Mouse (Mus musculus) telencephalon, adult 2 months (tissue): ENCODE measurements around the gene Gm9376.

Experiments used
- DNase-seq: peaks from one replicate; pipeline ENCODE4 v3.0.0-alpha.2; 2011; ENCODE audit warnings: low read depth, low spot score

The Gm9376 gene

GRCm38 (mm10) chr14:118266660-118267059 lies at the start of gene Gm9376:
Gm9376 (plus strand) TSS chr14:118266960.
- DNase-seq: no peak

- no peak for DNase-seq
Measured at GRCm38 (mm10) chr14:118220885-118221284, 45.9 kb upstream of the Gm9376 start.

GRCm38 (mm10) chr14:118225061-118225743 lies 41.6 kb upstream of the Gm9376 start:
- DNase-seq: no peak

- no peak for DNase-seq
Measured at GRCm38 (mm10) chr14:118225911-118226310, 40.8 kb upstream of the Gm9376 start.

GRCm38 (mm10) chr14:118226471-118227155 lies 40.1 kb upstream of the Gm9376 start:
- DNase-seq: no peak

GRCm38 (mm10) chr14:118232381-118232970 lies 34.3 kb upstream of the Gm9376 start:
- no peak for DNase-seq

GRCm38 (mm10) chr14:118233786-118234540 lies 32.8 kb upstream of the Gm9376 start:
- no peak for DNase-seq

- no peak for DNase-seq
Measured at GRCm38 (mm10) chr14:118234541-118235210, 32.1 kb upstream of the Gm9376 start.

GRCm38 (mm10) chr14:118235361-118235972 lies 31.3 kb upstream of the Gm9376 start:
- DNase-seq: no peak

- DNase-seq: no peak
Measured at GRCm38 (mm10) chr14:118235973-118236885, 30.5 kb upstream of the Gm9376 start.

- no peak for DNase-seq
Measured at GRCm38 (mm10) chr14:118236886-118237289, 29.9 kb upstream of the Gm9376 start, which contains the start of gene Sox21. Sox21 (minus strand) TSS chr14:118237030.

GRCm38 (mm10) chr14:118237786-118238185 lies 29.0 kb upstream of the Gm9376 start:
- no peak for DNase-seq

- DNase-seq: no peak
Measured at GRCm38 (mm10) chr14:118239351-118239750, 27.4 kb upstream of the Gm9376 start.

- DNase-seq: no peak
Measured at GRCm38 (mm10) chr14:118241416-118241815, 25.3 kb upstream of the Gm9376 start.

- DNase-seq: no peak
Measured at GRCm38 (mm10) chr14:118253381-118253780, 13.4 kb upstream of the Gm9376 start.

- DNase-seq: no peak
Measured at GRCm38 (mm10) chr14:118268849-118269248, 2.1 kb downstream of the Gm9376 start.

- no peak for DNase-seq
Measured at GRCm38 (mm10) chr14:118272594-118273555, 6.1 kb downstream of the Gm9376 start.

- DNase-seq: no peak
Measured at GRCm38 (mm10) chr14:118277704-118278498, 11.1 kb downstream of the Gm9376 start.
